22 mouse cellular contexts compared by ENCODE assay signal in the genomic region with DNA sequence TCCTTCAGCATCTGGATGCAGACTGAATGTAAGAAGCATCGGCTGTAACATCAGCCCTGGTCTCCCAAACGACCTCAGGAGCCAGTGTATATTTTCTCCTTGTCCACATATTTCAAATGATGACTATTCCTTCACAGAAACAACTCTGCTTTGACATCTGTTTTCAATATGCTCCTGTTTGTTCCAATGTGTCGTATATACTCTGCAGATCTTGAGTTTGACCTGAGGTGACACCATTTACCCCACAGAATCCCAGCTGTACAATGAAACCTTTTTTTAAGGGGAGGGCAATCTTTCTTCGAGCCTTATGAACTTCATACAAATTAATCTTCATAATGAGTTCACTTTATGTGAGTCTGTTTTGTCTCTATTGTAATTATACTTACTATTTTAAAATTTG.
DNase-seq lines count a peak whose midpoint lies in the region; ATAC-seq and TF ChIP-seq lines count a peak whose summit lies in the region.
"Had no signal": no experiment of that assay in that cellular context is flagged by ENCODE, and none has a peak within 500 bp of the region (broad histone marks: within the 10 kb centered on the region; RNA-seq: fewer than 3 reads in every experiment).

No protein-coding gene starts in this region.

- no peak overlapping the region for H3K9ac ChIP-seq in hindbrain, embryonic 11.5 days (ENCODE audit: low read depth, low read length)
- H3K9ac ChIP-seq in hindbrain, embryonic 13.5 days, result no peak overlapping the region
- no peak overlapping the region for H3K9ac ChIP-seq in stomach, embryonic 15.5 days
- no peak overlapping the region for H3K9ac ChIP-seq in stomach, postnatal 0 days (ENCODE audit: low read length)
- H3K9ac ChIP-seq: forebrain, embryonic 15.5 days; heart, embryonic 15.5 days; midbrain, embryonic 15.5 days had no signal

- intact Hi-C loops in left cerebral cortex, postnatal 4 days (cut with DNase I), result no loop called here

- no peaks in the 10 kb centered on the region for H3K9me3 ChIP-seq in hindbrain, embryonic 11.5 days (ENCODE audit: control insufficient read depth, low read length)
- no peaks in the 10 kb centered on the region for H3K9me3 ChIP-seq in hindbrain, embryonic 13.5 days
- no peaks in the 10 kb centered on the region for H3K9me3 ChIP-seq in stomach, embryonic 15.5 days
- no peaks in the 10 kb centered on the region for H3K9me3 ChIP-seq in stomach, postnatal 0 days (ENCODE audit: control insufficient read depth, low read length)
- H3K9me3 ChIP-seq: forebrain, embryonic 15.5 days; G1E; heart, embryonic 15.5 days; midbrain, embryonic 15.5 days had no signal

- DNase-seq in hindbrain, embryonic 11.5 days (ENCODE audit: low spot score), result peak; percentile 8
- DNase-seq in stomach, postnatal 0 days (ENCODE audit: low spot score), result no peak
- no peak for DNase-seq in testis, postnatal 10 days (ENCODE audit: low spot score)
- no peak for DNase-seq in left cerebral cortex, postnatal 4 days
- no peak for DNase-seq in layer of hippocampus, adult 9-10 months (ENCODE audit: low spot score)
- DNase-seq: cerebellum, adult 9-10 months; gastrocnemius, postnatal 25 days; heart, adult 2 months; lung, adult 18-20 months; right cerebral cortex, postnatal 14 days; spleen, adult 18-20 months had no signal

- no peaks in the 10 kb centered on the region for H3K27me3 ChIP-seq in hindbrain, embryonic 11.5 days (ENCODE audit: control insufficient read depth, insufficient read depth, low read length)
- H3K27me3 ChIP-seq in hindbrain, embryonic 13.5 days, result no peaks in the 10 kb centered on the region
- no peaks in the 10 kb centered on the region for H3K27me3 ChIP-seq in stomach, embryonic 15.5 days (replicated peaks)
- H3K27me3 ChIP-seq in stomach, postnatal 0 days (ENCODE audit: control insufficient read depth, insufficient read depth, low read length), result no peaks in the 10 kb centered on the region
- H3K27me3 ChIP-seq: forebrain, embryonic 15.5 days; heart, embryonic 15.5 days; megakaryocyte, embryonic 14.5 days; midbrain, embryonic 15.5 days had no signal

- H3K4me1 ChIP-seq in hindbrain, embryonic 11.5 days (replicated peaks; ENCODE audit: control insufficient read depth, insufficient read depth, low read length), result no peaks in the 10 kb centered on the region
- no peaks in the 10 kb centered on the region for H3K4me1 ChIP-seq in hindbrain, embryonic 13.5 days (replicated peaks)
- no peaks in the 10 kb centered on the region for H3K4me1 ChIP-seq in stomach, embryonic 15.5 days
- no peaks in the 10 kb centered on the region for H3K4me1 ChIP-seq in stomach, postnatal 0 days (replicated peaks; ENCODE audit: control insufficient read depth, insufficient read depth)
- peaks cover 2% of the 10 kb centered on the region; the same call in 1 of the 2 replicates for H3K4me1 ChIP-seq in embryonic fibroblast, embryonic 13.5 days (ENCODE audit: control insufficient read depth, insufficient read depth, low read length)
- H3K4me1 ChIP-seq: forebrain, embryonic 15.5 days; heart, embryonic 15.5 days; megakaryocyte, embryonic 14.5 days; midbrain, embryonic 15.5 days had no signal

- H3K4me2 ChIP-seq in hindbrain, embryonic 11.5 days (replicated peaks; ENCODE audit: low read depth, low read length), result no peak overlapping the region
- no peak overlapping the region for H3K4me2 ChIP-seq in hindbrain, embryonic 13.5 days
- H3K4me2 ChIP-seq in stomach, embryonic 15.5 days, result no peak overlapping the region
- no peak overlapping the region for H3K4me2 ChIP-seq in stomach, postnatal 0 days (replicated peaks; ENCODE audit: low read depth)
- H3K4me2 ChIP-seq: forebrain, embryonic 15.5 days; heart, embryonic 15.5 days; liver, embryonic 11.5 days; midbrain, embryonic 15.5 days had no signal

- TF ChIP-seq POLR2A in embryonic fibroblast, embryonic 13.5 days (IDR thresholded peaks at IDR 0.05; ENCODE audit: low read depth, low read length), result no peak

- ATAC-seq in hindbrain, embryonic 11.5 days (ENCODE audit: low FRiP score), result no peak
- ATAC-seq in hindbrain, embryonic 13.5 days (ENCODE audit: low FRiP score), result no peak
- peak; percentile 27; the same call in 1 of the 2 replicates for ATAC-seq in stomach, embryonic 15.5 days (ENCODE audit: insufficient read depth, low FRiP score, low read depth)
- no peak for ATAC-seq in stomach, postnatal 0 days (ENCODE audit: low FRiP score, low TSS enrichment)
- ATAC-seq: forebrain, embryonic 15.5 days; midbrain, embryonic 15.5 days had no signal

- H3K36me3 ChIP-seq in hindbrain, embryonic 11.5 days (ENCODE audit: control insufficient read depth, insufficient read depth, low read length), result no peaks in the 10 kb centered on the region
- H3K36me3 ChIP-seq in hindbrain, embryonic 13.5 days, result no peaks in the 10 kb centered on the region
- no peaks in the 10 kb centered on the region for H3K36me3 ChIP-seq in stomach, embryonic 15.5 days
- no peaks in the 10 kb centered on the region for H3K36me3 ChIP-seq in stomach, postnatal 0 days (ENCODE audit: control insufficient read depth, insufficient read depth, low read length)
- H3K36me3 ChIP-seq: forebrain, embryonic 15.5 days; G1E; heart, embryonic 15.5 days; midbrain, embryonic 15.5 days had no signal

- no peak for TF ChIP-seq CTCF in stomach, postnatal 0 days (IDR thresholded peaks at IDR 0.05; ENCODE audit: low read depth)
- TF ChIP-seq CTCF in embryonic fibroblast, embryonic 13.5 days (IDR thresholded peaks at IDR 0.05; ENCODE audit: borderline replicate concordance, insufficient read depth, low read length), result no peak

- WGBS in hindbrain, embryonic 11.5 days, result 56% methylated on average over 4 of the region's 4 CpGs
- 71% methylated on average over 4 of the region's 4 CpGs for WGBS in hindbrain, embryonic 13.5 days
- 38% methylated on average over 4 of the region's 4 CpGs for WGBS in stomach, embryonic 15.5 days
- WGBS in stomach, postnatal 0 days, result 41% methylated on average over 4 of the region's 4 CpGs

- no peak overlapping the region for H3K4me3 ChIP-seq in hindbrain, embryonic 11.5 days (ENCODE audit: low read depth, low read length)
- no peak overlapping the region for H3K4me3 ChIP-seq in hindbrain, embryonic 13.5 days
- no peak overlapping the region for H3K4me3 ChIP-seq in stomach, embryonic 15.5 days (replicated peaks)
- no peak overlapping the region for H3K4me3 ChIP-seq in stomach, postnatal 0 days (ENCODE audit: low read depth, low read length)
- no peak overlapping the region for H3K4me3 ChIP-seq in embryonic fibroblast, embryonic 13.5 days (ENCODE audit: insufficient read depth, low read length)
- H3K4me3 ChIP-seq: erythroblast, embryonic 14.5 days; forebrain, embryonic 15.5 days; heart, adult 2 months; heart, embryonic 15.5 days; megakaryocyte, embryonic 14.5 days; midbrain, embryonic 15.5 days; myocyte had no signal

- no peak for TF ChIP-seq EP300 in stomach, postnatal 0 days (optimal IDR thresholded peaks at IDR 0.05)

- H3K27ac ChIP-seq in hindbrain, embryonic 11.5 days (ENCODE audit: low read depth, low read length), result no peak overlapping the region
- no peak overlapping the region for H3K27ac ChIP-seq in hindbrain, embryonic 13.5 days
- no peak overlapping the region for H3K27ac ChIP-seq in stomach, embryonic 15.5 days
- H3K27ac ChIP-seq in stomach, postnatal 0 days (replicated peaks), result no peak overlapping the region
- peak overlapping the region; percentile 31; the same call in 1 of the 2 replicates for H3K27ac ChIP-seq in embryonic fibroblast, embryonic 13.5 days (ENCODE audit: insufficient read depth, low read length)
- H3K27ac ChIP-seq: forebrain, embryonic 15.5 days; heart, adult 2 months; heart, embryonic 15.5 days; midbrain, embryonic 15.5 days had no signal
